Mouse (Mus musculus): Measurements from ENCODE around the gene Olfr1555-ps1. TPM values are rescaled to one million over a fixed set of nuclear protein-coding genes. Genes with fewer than 3 reads are reported as not detected.
"Not testable (repeated sequence)": the region's sequence is repeated elsewhere in the genome, so short reads cannot be mapped to it uniquely, and the experiment has no call there.

The Olfr1555-ps1 gene
- polyA plus RNA-seq (2012; rRNA removed) = not detected in 2 replicates

- DNase-seq (ENCODE audit: low read depth, low spot score) = not testable (repeated sequence)
- WGBS = 19% methylated on average over 1 of the region's 1 CpGs
Observed at GRCm38 (mm10) chr19:12170062-12170599, at the start of gene Olfr1555-ps1. Gene Olfr1555-ps1, minus strand, starts transcription at chr19:12170112.

- DNase-seq (ENCODE audit: low read depth, low spot score) = no peak
- WGBS = 76% methylated on average over 1 of the region's 1 CpGs
Observed at GRCm38 (mm10) chr19:12200334-12200733, 30.4 kb upstream of the Olfr1555-ps1 start, which contains the start of gene Olfr1431. Gene Olfr1431, plus strand, starts transcription at chr19:12200634.

GRCm38 (mm10) chr19:12199076-12199475, 29.2 kb upstream of the Olfr1555-ps1 start:
- DNase-seq (ENCODE audit: low read depth, low spot score) = not testable (repeated sequence)
- 89% methylated on average over 4 of the region's 4 CpGs for WGBS

GRCm38 (mm10) chr19:12175431-12175830, 5.5 kb upstream of the Olfr1555-ps1 start:
- 61% methylated on average over 5 of the region's 5 CpGs for WGBS
- not testable (repeated sequence) for DNase-seq (ENCODE audit: low read depth, low spot score)

GRCm38 (mm10) chr19:12145452-12145851, 24.5 kb downstream of the Olfr1555-ps1 start:
- WGBS = 76% methylated on average over 3 of the region's 3 CpGs
- no peak for DNase-seq (ENCODE audit: low read depth, low spot score)

GRCm38 (mm10) chr19:12143356-12143755, 26.6 kb downstream of the Olfr1555-ps1 start:
- no peak for DNase-seq (ENCODE audit: low read depth, low spot score)
- WGBS = 86% methylated on average over 1 of the region's 1 CpGs

- WGBS = 23% methylated on average over 2 of the region's 2 CpGs
- DNase-seq (ENCODE audit: low read depth, low spot score) = peak; percentile 2
Observed at GRCm38 (mm10) chr19:12134289-12134688, 35.6 kb downstream of the Olfr1555-ps1 start.

- WGBS = 68% methylated on average over 3 of the region's 3 CpGs
- no peak for DNase-seq (ENCODE audit: low read depth, low spot score)
Observed at GRCm38 (mm10) chr19:12123103-12123502, 46.8 kb downstream of the Olfr1555-ps1 start, which contains the start of gene Olfr76. Gene Olfr76, minus strand, starts transcription at chr19:12123203.

- WGBS = 89% methylated on average over 3 of the region's 3 CpGs
- DNase-seq (ENCODE audit: low read depth, low spot score) = no peak
Observed at GRCm38 (mm10) chr19:12116464-12116863, 53.4 kb downstream of the Olfr1555-ps1 start.

- WGBS = 68% methylated on average over 1 of the region's 1 CpGs
- no peak for DNase-seq (ENCODE audit: low read depth, low spot score)
Observed at GRCm38 (mm10) chr19:12115797-12116196, 54.1 kb downstream of the Olfr1555-ps1 start, which contains the start of gene Olfr1428. Gene Olfr1428, minus strand, starts transcription at chr19:12115897.

Other genes starting within 250 kb of the Olfr1555-ps1 start
- 22.0 and 29.3 TPM in 2 replicates for gene Osbp, start 204.2 kb downstream of the Olfr1555-ps1 start, polyA plus RNA-seq (2012; rRNA removed)
- gene Olfr1423, start 128.8 kb downstream of the Olfr1555-ps1 start, polyA plus RNA-seq (2012; rRNA removed) = not detected in 2 replicates
- not detected in 2 replicates for gene Olfr1424, start 107.4 kb downstream of the Olfr1555-ps1 start, polyA plus RNA-seq (2012; rRNA removed)
- not detected in 2 replicates for gene Olfr1425, start 92.4 kb downstream of the Olfr1555-ps1 start, polyA plus RNA-seq (2012; rRNA removed)
- not detected in 2 replicates for gene Olfr1426, start 78.1 kb downstream of the Olfr1555-ps1 start, polyA plus RNA-seq (2012; rRNA removed)
- gene Olfr1427, start 66.8 kb downstream of the Olfr1555-ps1 start, polyA plus RNA-seq (2012; rRNA removed) = not detected in 2 replicates
- gene Olfr1428, start 54.2 kb downstream of the Olfr1555-ps1 start, polyA plus RNA-seq (2012; rRNA removed) = not detected in 2 replicates
- not detected in 2 replicates for gene Olfr76, start 46.9 kb downstream of the Olfr1555-ps1 start, polyA plus RNA-seq (2012; rRNA removed)
- gene Olfr1431, start 30.5 kb upstream of the Olfr1555-ps1 start, polyA plus RNA-seq (2012; rRNA removed) = not detected in 2 replicates
- gene Olfr1432, start 62.5 kb upstream of the Olfr1555-ps1 start, polyA plus RNA-seq (2012; rRNA removed) = not detected in 2 replicates
- not detected in 2 replicates for gene Olfr262, start 71.5 kb upstream of the Olfr1555-ps1 start, polyA plus RNA-seq (2012; rRNA removed)
- not detected in 2 replicates for gene Olfr235, start 90.9 kb upstream of the Olfr1555-ps1 start, polyA plus RNA-seq (2012; rRNA removed)
- not detected in 2 replicates for gene Olfr1434, start 109.7 kb upstream of the Olfr1555-ps1 start, polyA plus RNA-seq (2012; rRNA removed)
- gene Olfr1436, start 129.0 kb upstream of the Olfr1555-ps1 start, polyA plus RNA-seq (2012; rRNA removed) = not detected in 2 replicates
- not detected in 2 replicates for gene Olfr1437, start 155.0 kb upstream of the Olfr1555-ps1 start, polyA plus RNA-seq (2012; rRNA removed)
- not detected in 2 replicates for gene Olfr1438-ps1, start 165.8 kb upstream of the Olfr1555-ps1 start, polyA plus RNA-seq (2012; rRNA removed)
- gene Olfr1440, start 217.2 kb upstream of the Olfr1555-ps1 start, polyA plus RNA-seq (2012; rRNA removed) = not detected in 2 replicates
- not detected in 2 replicates for gene Olfr1441, start 247.3 kb upstream of the Olfr1555-ps1 start, polyA plus RNA-seq (2012; rRNA removed)

All from large intestine, adult 2 months (tissue).